Mouse (Mus musculus): ENCODE measurements around the gene Pola1.
"Not testable (repeated sequence)": the region's sequence is repeated elsewhere in the genome, so short reads cannot be mapped to it uniquely, and the experiment has no call there.

Pola1 gene

GRCm38 (mm10) chrX:93428956-93429737 is 202.8 kb downstream of the Pola1 start:
- DNase-seq, result no peak

GRCm38 (mm10) chrX:93400871-93401270 is 231.1 kb downstream of the Pola1 start:
- DNase-seq, result not testable (repeated sequence)

- DNase-seq, result no peak
Measured at GRCm38 (mm10) chrX:93397089-93397488, 234.9 kb downstream of the Pola1 start.

GRCm38 (mm10) chrX:93377285-93377972 is 254.5 kb downstream of the Pola1 start:
- no peak for DNase-seq

GRCm38 (mm10) chrX:93373503-93373902 is 258.5 kb downstream of the Pola1 start:
- no peak for DNase-seq

GRCm38 (mm10) chrX:93369708-93370107 is 262.2 kb downstream of the Pola1 start:
- DNase-seq, result no peak

GRCm38 (mm10) chrX:93368211-93368610 is 263.7 kb downstream of the Pola1 start:
- no peak for DNase-seq

- DNase-seq, result no peak
Measured at GRCm38 (mm10) chrX:93321336-93321735, 310.6 kb downstream of the Pola1 start.

- DNase-seq, result no peak
Measured at GRCm38 (mm10) chrX:93319979-93320378, 312.0 kb downstream of the Pola1 start.

GRCm38 (mm10) chrX:93317577-93317976 is 314.4 kb downstream of the Pola1 start:
- no peak for DNase-seq

- DNase-seq, result no peak
Measured at GRCm38 (mm10) chrX:93305780-93306179, 326.2 kb downstream of the Pola1 start.

GRCm38 (mm10) chrX:93301798-93302197 is 330.2 kb downstream of the Pola1 start:
- no peak for DNase-seq

- no peak for DNase-seq
Measured at GRCm38 (mm10) chrX:93300183-93300815, 331.7 kb downstream of the Pola1 start.

GRCm38 (mm10) chrX:93299771-93300170 is 332.2 kb downstream of the Pola1 start:
- DNase-seq, result no peak

GRCm38 (mm10) chrX:93299046-93299626 is 332.8 kb downstream of the Pola1 start:
- DNase-seq, result no peak

- no peak for DNase-seq
Measured at GRCm38 (mm10) chrX:93297001-93297441, 334.9 kb downstream of the Pola1 start.

- no peak for DNase-seq
Measured at GRCm38 (mm10) chrX:93295819-93296218, 336.1 kb downstream of the Pola1 start.

GRCm38 (mm10) chrX:93294736-93295490 is 337.0 kb downstream of the Pola1 start:
- no peak for DNase-seq

GRCm38 (mm10) chrX:93292031-93292430 is 339.9 kb downstream of the Pola1 start:
- DNase-seq, result no peak

GRCm38 (mm10) chrX:93289851-93290380 is 342.0 kb downstream of the Pola1 start:
- no peak for DNase-seq

- no peak for DNase-seq
Measured at GRCm38 (mm10) chrX:93289076-93289475, 342.9 kb downstream of the Pola1 start.

GRCm38 (mm10) chrX:93288339-93288738 is 343.6 kb downstream of the Pola1 start:
- no peak for DNase-seq

Measured in right cerebral cortex, postnatal 25 days (tissue).